In genomic region chr9:21525937-21526633, GRCm38 (mm10) we compare ENCODE assay signal across 9 mouse cellular contexts. TPM values are rescaled to one million over a fixed set of nuclear protein-coding genes. Genes with fewer than 3 reads are reported as not detected.
DNase-seq lines count a peak whose midpoint lies in the region; ATAC-seq and TF ChIP-seq lines count a peak whose summit lies in the region.
"Had no signal": no experiment of that assay in that cellular context is flagged by ENCODE, and none has a peak within 500 bp of the region (broad histone marks: within the 10 kb centered on the region; RNA-seq: fewer than 3 reads in every experiment).

TSS of gene AB124611 (plus strand) at chr9:21526176.

- DNase-seq in liver: no peak
- peak; percentile 53 to 74 for DNase-seq in heart, adult 2 months
- DNase-seq in lung, postnatal 36 days: peak; percentile 67
- DNase-seq in thymus, adult 2 months: peak; percentile 57
- DNase-seq in urinary bladder, postnatal 25 days (ENCODE audit: low spot score): no peak
- DNase-seq in c-Kit-positive CD71-positive TER-119-positive erythroid progenitor cells, embryonic 14.5 days (ENCODE audit: low spot score): no peak
- DNase-seq in right cerebral cortex, postnatal 36 days (ENCODE audit: low spot score in 2 of 2): no peak

- intact Hi-C loops in heart, adult 2 months (cut with DNase I): no loop called here

- TF ChIP-seq POLR2A in heart, adult 2 months (IDR thresholded peaks at IDR 0.05; ENCODE audit: insufficient read depth, low read depth, low read length): no peak
- TF ChIP-seq POLR2A in thymus, adult 2 months (IDR thresholded peaks at IDR 0.05; ENCODE audit: control insufficient read depth, extremely low read depth, insufficient read depth, low read length, poor library complexity): no peak

- no peaks in the 10 kb centered on the region for H3K36me3 ChIP-seq in liver, embryonic 12.5 days
- no peaks in the 10 kb centered on the region for H3K36me3 ChIP-seq in heart, adult 2 months (ENCODE audit: control insufficient read depth, insufficient read depth, low read length)
- H3K36me3 ChIP-seq in thymus, adult 2 months (ENCODE audit: control insufficient read depth, insufficient read depth, low read length): no peaks in the 10 kb centered on the region

- no peak for ATAC-seq in liver, embryonic 12.5 days

- H3K9me3 ChIP-seq in liver, embryonic 12.5 days (replicated peaks): no peaks in the 10 kb centered on the region
- H3K9me3 ChIP-seq: neural tube, embryonic 12.5 days had no signal

- TF ChIP-seq CTCF in heart, adult 2 months (IDR thresholded peaks at IDR 0.05): no peak
- peak; percentile 34; the same call in 1 of the 2 replicates for TF ChIP-seq CTCF in thymus, adult 2 months (IDR thresholded peaks at IDR 0.05; ENCODE audit: borderline replicate concordance, control insufficient read depth, extremely low read depth, insufficient read depth, low read length, poor library complexity)

- H3K27ac ChIP-seq in liver, embryonic 12.5 days: peak within 1 kb of the TSS; percentile 32; the same call in 1 of the 2 replicates
- H3K27ac ChIP-seq in heart, adult 2 months: peak within 1 kb of the TSS; percentile 12; the same call in 1 of the 2 replicates
- peak within 1 kb of the TSS; percentile 33; the same call in 1 of the 2 replicates for H3K27ac ChIP-seq in thymus, adult 2 months (ENCODE audit: control insufficient read depth, insufficient read depth, low read length)
- H3K27ac ChIP-seq: neural tube, embryonic 12.5 days had no signal

- no peaks in the 10 kb centered on the region for H3K27me3 ChIP-seq in liver, embryonic 12.5 days (replicated peaks)
- no peaks in the 10 kb centered on the region for H3K27me3 ChIP-seq in heart, adult 2 months (ENCODE audit: control insufficient read depth, insufficient read depth, low read length)
- no peaks in the 10 kb centered on the region for H3K27me3 ChIP-seq in thymus, adult 2 months (ENCODE audit: control insufficient read depth, insufficient read depth, low read length)
- H3K27me3 ChIP-seq: neural tube, embryonic 12.5 days had no signal

- H3K79me2 ChIP-seq in heart, adult 2 months (replicated peaks; ENCODE audit: control insufficient read depth, insufficient read depth, low read length): no peaks in the 10 kb centered on the region

- peaks cover 27% of the 10 kb centered on the region for H3K4me1 ChIP-seq in liver, embryonic 12.5 days
- no peaks in the 10 kb centered on the region for H3K4me1 ChIP-seq in heart, adult 2 months (ENCODE audit: control insufficient read depth, insufficient read depth, low read length)
- H3K4me1 ChIP-seq in thymus, adult 2 months (replicated peaks; ENCODE audit: control insufficient read depth, insufficient read depth, low read length): peaks cover 17% of the 10 kb centered on the region
- H3K4me1 ChIP-seq: neural tube, embryonic 12.5 days had no signal

- 38% methylated on average over 14 of the region's 14 CpGs for WGBS in liver, embryonic 12.5 days (ENCODE audit: insufficient replicate concordance)
- WGBS in heart, adult 2 months: 52% methylated on average over 14 of the region's 14 CpGs
- WGBS in thymus, adult 2 months: 14% methylated on average over 14 of the region's 14 CpGs

- H3K4me2 ChIP-seq in liver, embryonic 12.5 days: no peak within 1 kb of the TSS
- H3K4me2 ChIP-seq: neural tube, embryonic 12.5 days had no signal

- H3K9ac ChIP-seq in liver, embryonic 12.5 days: peak within 1 kb of the TSS; percentile 39; the same call in 1 of the 2 replicates
- no peak within 1 kb of the TSS for H3K9ac ChIP-seq in heart, adult 2 months (ENCODE audit: low read depth, low read length)
- H3K9ac ChIP-seq: neural tube, embryonic 12.5 days had no signal

- peak within 1 kb of the TSS; percentile 3; the same call in 1 of the 2 replicates for H3K4me3 ChIP-seq in liver, embryonic 12.5 days
- no peak within 1 kb of the TSS for H3K4me3 ChIP-seq in heart, adult 2 months
- peak within 1 kb of the TSS; percentile 72 for H3K4me3 ChIP-seq in thymus, adult 2 months (ENCODE audit: control insufficient read depth, insufficient read depth, low read length)
- H3K4me3 ChIP-seq: neural tube, embryonic 12.5 days had no signal

- TF ChIP-seq EP300 in heart, adult 2 months (IDR thresholded peaks at IDR 0.05; ENCODE audit: insufficient read depth, low read depth, low read length): no peak

RNA-seq across cellular contexts. Expression of gene AB124611, which starts in this region (rescaled TPM):
- 2.6 and 3.1 TPM in 2 replicates for polyA plus RNA-seq in liver, embryonic 12.5 days (2016; fragmentation: Nextera tagmentation; extraction: Ambion mirVana)
- 1 to 10 TPM; 1.4 to 2.4 TPM for total RNA-seq in heart, adult 2 months (2021)
- 1.5 TPM in 2 replicates for polyA plus RNA-seq in heart, adult 2 months (2012; rRNA removed)
- 29.5 and 31.1 TPM in 2 replicates for polyA plus RNA-seq in thymus, adult 2 months (2012; rRNA removed)

Comparison
In these comparisons a context has a peak if more than half of its experiments do, and no peak if none do; other contexts are left out.
1. DNase-seq: peak in heart, adult 2 months (2 of 2), lung, postnatal 36 days (single experiment) and thymus, adult 2 months (single experiment); none in liver (single experiment), urinary bladder, postnatal 25 days (single experiment), c-Kit-positive CD71-positive TER-119-positive erythroid progenitor cells, embryonic 14.5 days (single experiment) and right cerebral cortex, postnatal 36 days (0 of 2).
2. Peak in every context shown above with its lines, with median percentiles within 50 percentile points of each other: H3K27ac ChIP-seq.